Mouse (Mus musculus): ENCODE measurements at regions not wholly inside any gene's neighbourhood (a gene's known extent, or its start where the extent isn't known, plus 50 kb on each side); places are given as distances from the start of the nearest gene placed in this dataset.
A peak's percentile ranks its signal among the peaks of the same experiment; 100 is the strongest.

GRCm38 (mm10) chr4:45719564-45719963 is 79.3 kb upstream of the Aldh1b1 start:
- no peaks in the 10 kb centered on the region for H3K9me3 ChIP-seq (ENCODE audit: control insufficient read depth, low read length)
- no peaks in the 10 kb centered on the region for H3K27me3 ChIP-seq (ENCODE audit: control insufficient read depth, insufficient read depth, low read length)
- peaks cover 18% of the 10 kb centered on the region for H3K4me1 ChIP-seq (replicated peaks; ENCODE audit: control insufficient read depth, insufficient read depth, low read length)
- 63% methylated on average over 3 of the region's 3 CpGs for WGBS
- no peaks in the 10 kb centered on the region for H3K36me3 ChIP-seq (replicated peaks; ENCODE audit: control insufficient read depth, insufficient read depth)
- H3K4me2 ChIP-seq (replicated peaks) = no peak overlapping the region
- ATAC-seq (ENCODE audit: low FRiP score) = no peak
- no peak overlapping the region for H3K4me3 ChIP-seq (replicated peaks; ENCODE audit: low read length)
- DNase-seq (ENCODE audit: low spot score) = no peak
- H3K27ac ChIP-seq = no peak overlapping the region
- H3K9ac ChIP-seq = no peak overlapping the region

- no peak overlapping the region for H3K4me3 ChIP-seq (replicated peaks; ENCODE audit: low read length)
- H3K9me3 ChIP-seq (ENCODE audit: control insufficient read depth, low read length) = no peaks in the 10 kb centered on the region
- H3K27ac ChIP-seq = no peak overlapping the region
- no peak overlapping the region for H3K9ac ChIP-seq
- H3K36me3 ChIP-seq (replicated peaks; ENCODE audit: control insufficient read depth, insufficient read depth) = no peaks in the 10 kb centered on the region
- DNase-seq (ENCODE audit: low spot score) = no peak
- H3K4me2 ChIP-seq (replicated peaks) = no peak overlapping the region
- 86% methylated on average over 1 of the region's 1 CpGs for WGBS
- no peak for ATAC-seq (ENCODE audit: low FRiP score)
- no peaks in the 10 kb centered on the region for H3K27me3 ChIP-seq (ENCODE audit: control insufficient read depth, insufficient read depth, low read length)
- H3K4me1 ChIP-seq (replicated peaks; ENCODE audit: control insufficient read depth, insufficient read depth, low read length) = peaks cover 25% of the 10 kb centered on the region
These were observed 82.9 kb upstream of the Aldh1b1 start for GRCm38 (mm10) chr4:45715878-45716277.

GRCm38 (mm10) chr4:45713837-45714508 is 84.8 kb upstream of the Aldh1b1 start:
- H3K27ac ChIP-seq = peak overlapping the region; percentile 76

DNA sequence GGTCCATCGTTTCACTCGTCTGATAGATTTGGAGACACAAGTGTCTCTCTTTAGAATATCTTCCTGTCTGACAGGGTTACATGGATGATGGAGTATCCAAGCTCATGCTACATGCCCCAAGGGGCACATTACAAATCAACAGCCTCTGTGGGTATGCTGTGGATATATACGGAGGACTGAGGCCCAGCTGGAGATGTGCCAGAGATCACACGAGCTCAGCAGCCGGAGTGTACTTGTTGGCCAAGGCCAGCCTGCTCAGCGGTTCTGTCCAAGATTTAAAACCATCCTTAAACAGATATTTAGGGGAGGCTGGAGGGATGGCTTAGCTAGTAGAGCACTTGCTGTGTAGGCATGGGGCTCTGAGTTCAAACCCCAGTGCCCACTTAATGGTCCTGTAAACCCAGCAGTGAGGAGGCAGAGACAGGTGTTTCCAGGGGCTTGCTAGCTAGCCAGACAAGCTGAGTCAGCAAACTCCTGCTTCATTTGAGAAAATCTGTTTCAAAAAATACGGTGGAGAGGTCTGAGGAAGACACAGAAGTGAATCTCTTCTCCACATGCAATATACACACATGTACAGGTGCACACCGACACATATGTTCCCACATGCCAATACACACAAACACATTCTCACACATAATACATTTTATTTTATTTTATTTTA is 85.6 kb upstream of the Aldh1b1 start:
- Histone ChIP-seq H3K9me3 (ENCODE audit: control insufficient read depth, low read length) (no peaks in the 10 kb centered on the region), H3K36me3 (replicated peaks; ENCODE audit: control insufficient read depth, insufficient read depth) (no peaks in the 10 kb centered on the region), H3K4me2 (replicated peaks) (no peak overlapping the region), H3K4me3 (replicated peaks; ENCODE audit: low read length) (no peak overlapping the region), H3K27ac (peak overlapping the region; percentile 76), H3K27me3 (ENCODE audit: control insufficient read depth, insufficient read depth, low read length) (no peaks in the 10 kb centered on the region), H3K9ac (no peak overlapping the region), H3K4me1 (replicated peaks; ENCODE audit: control insufficient read depth, insufficient read depth, low read length) (peaks cover 23% of the 10 kb centered on the region)
- no peak for ATAC-seq (ENCODE audit: low FRiP score)
- no peak for DNase-seq (ENCODE audit: low spot score)
- 31% methylated on average over 8 of the region's 8 CpGs for WGBS

More at GRCm38 (mm10) chr4:45713837-45714508, 84.8 kb upstream of the Aldh1b1 start:
- Histone ChIP-seq H3K9ac (no peak overlapping the region), H3K4me3 (replicated peaks; ENCODE audit: low read length) (no peak overlapping the region), H3K4me1 (replicated peaks; ENCODE audit: control insufficient read depth, insufficient read depth, low read length) (peaks cover 23% of the 10 kb centered on the region), H3K27me3 (ENCODE audit: control insufficient read depth, insufficient read depth, low read length) (no peaks in the 10 kb centered on the region), H3K4me2 (replicated peaks) (no peak overlapping the region), H3K36me3 (replicated peaks; ENCODE audit: control insufficient read depth, insufficient read depth) (no peaks in the 10 kb centered on the region), H3K9me3 (ENCODE audit: control insufficient read depth, low read length) (no peaks in the 10 kb centered on the region)
- WGBS = 8% methylated on average over 10 of the region's 10 CpGs
- ATAC-seq (ENCODE audit: low FRiP score) (peak; percentile 95), DNase-seq (ENCODE audit: low spot score) (peak; percentile 79)

DNA sequence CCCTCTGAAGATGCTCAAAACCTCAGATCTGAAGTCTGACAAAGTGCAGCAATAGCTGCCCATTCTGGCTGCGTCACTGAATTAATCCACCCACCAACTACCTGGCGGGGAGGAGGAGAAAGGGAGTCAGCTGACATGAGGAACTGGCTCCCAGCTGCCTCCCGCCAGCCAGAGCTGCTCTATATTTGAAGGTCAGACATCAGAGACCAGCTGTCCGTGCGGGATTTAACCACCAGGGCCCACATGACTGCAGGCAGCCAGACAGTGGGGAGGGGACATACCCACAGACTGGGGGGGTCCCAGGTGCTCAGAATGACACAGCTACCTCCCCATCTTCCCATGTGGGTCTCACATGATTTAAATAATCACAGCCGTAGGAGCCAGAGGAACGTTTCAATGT is 94.8 kb upstream of the Aldh1b1 start:
- Histone ChIP-seq H3K9ac (no peak overlapping the region), H3K36me3 (replicated peaks; ENCODE audit: control insufficient read depth, insufficient read depth) (no peaks in the 10 kb centered on the region), H3K27me3 (ENCODE audit: control insufficient read depth, insufficient read depth, low read length) (no peaks in the 10 kb centered on the region), H3K4me3 (replicated peaks; ENCODE audit: low read length) (no peak overlapping the region), H3K27ac (no peak overlapping the region), H3K4me2 (replicated peaks) (no peak overlapping the region), H3K9me3 (ENCODE audit: control insufficient read depth, low read length) (no peaks in the 10 kb centered on the region), H3K4me1 (replicated peaks; ENCODE audit: control insufficient read depth, insufficient read depth, low read length) (peaks cover 7% of the 10 kb centered on the region)
- ATAC-seq (ENCODE audit: low FRiP score) (no peak; the same call in 1 of the 2 replicates), DNase-seq (ENCODE audit: low spot score) (no peak)
- WGBS = 52% methylated on average over 7 of the region's 7 CpGs

DNA sequence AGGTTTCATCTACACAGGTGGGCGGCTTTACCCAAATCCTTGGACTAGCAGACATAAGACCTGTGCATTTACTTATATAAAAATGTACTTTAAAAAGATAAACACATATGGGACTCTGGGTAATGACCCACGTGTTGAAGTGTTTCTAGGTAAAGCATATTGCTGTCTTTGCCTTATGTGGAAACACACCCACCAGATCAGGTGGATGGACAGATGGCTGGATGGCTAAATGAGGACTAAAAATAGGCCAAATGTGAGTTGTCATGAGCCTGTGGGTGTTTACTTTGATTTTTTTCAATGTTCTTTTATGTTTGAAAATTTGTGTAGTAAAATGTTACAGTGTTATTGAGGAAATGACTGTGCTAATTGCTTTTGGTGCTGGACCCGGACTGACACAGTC is 99.2 kb upstream of the Aldh1b1 start:
- no peak for ATAC-seq (ENCODE audit: low FRiP score)
- H3K4me1 ChIP-seq (replicated peaks; ENCODE audit: control insufficient read depth, insufficient read depth, low read length) = peaks cover 7% of the 10 kb centered on the region
- H3K27me3 ChIP-seq (ENCODE audit: control insufficient read depth, insufficient read depth, low read length) = no peaks in the 10 kb centered on the region
- H3K4me3 ChIP-seq (replicated peaks; ENCODE audit: low read length) = no peak overlapping the region
- H3K4me2 ChIP-seq (replicated peaks) = no peak overlapping the region
- H3K27ac ChIP-seq = no peak overlapping the region
- WGBS = 71% methylated on average over 3 of the region's 3 CpGs
- DNase-seq (ENCODE audit: low spot score) = no peak
- H3K9me3 ChIP-seq (ENCODE audit: control insufficient read depth, low read length) = no peaks in the 10 kb centered on the region
- H3K9ac ChIP-seq = no peak overlapping the region
- no peaks in the 10 kb centered on the region for H3K36me3 ChIP-seq (replicated peaks; ENCODE audit: control insufficient read depth, insufficient read depth)

DNA sequence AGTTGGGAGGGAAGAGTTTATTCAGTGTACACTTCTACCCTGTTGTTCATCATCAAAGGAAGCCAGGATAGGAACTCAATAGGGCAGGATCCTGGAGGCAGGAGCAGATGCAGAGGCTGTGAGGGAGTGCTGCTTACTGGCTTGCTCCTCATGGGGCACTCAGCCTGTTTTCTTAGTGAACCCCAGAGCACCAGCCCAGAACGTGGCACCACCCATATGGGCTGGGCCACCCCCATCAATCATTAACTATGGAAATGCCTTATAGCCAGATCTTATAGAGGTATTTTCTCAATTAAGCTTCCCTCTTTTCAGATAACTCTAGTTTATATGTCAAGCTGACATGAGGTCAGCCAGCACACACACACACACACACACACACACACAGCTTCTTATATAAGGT is 103.6 kb upstream of the Aldh1b1 start:
- 26% methylated on average over 1 of the region's 1 CpGs for WGBS
- H3K36me3 ChIP-seq (replicated peaks; ENCODE audit: control insufficient read depth, insufficient read depth) = no peaks in the 10 kb centered on the region
- ATAC-seq (ENCODE audit: low FRiP score) (no peak), DNase-seq (ENCODE audit: low spot score) (no peak)
- H3K27me3 ChIP-seq (ENCODE audit: control insufficient read depth, insufficient read depth, low read length) = no peaks in the 10 kb centered on the region
- H3K4me2 ChIP-seq (replicated peaks) = no peak overlapping the region
- H3K9me3 ChIP-seq (ENCODE audit: control insufficient read depth, low read length) = no peaks in the 10 kb centered on the region
- H3K9ac ChIP-seq = no peak overlapping the region
- H3K4me1 ChIP-seq (replicated peaks; ENCODE audit: control insufficient read depth, insufficient read depth, low read length) = peaks cover 3% of the 10 kb centered on the region; the same call in 1 of the 2 replicates
- no peak overlapping the region for H3K27ac ChIP-seq
- H3K4me3 ChIP-seq (replicated peaks; ENCODE audit: low read length) = no peak overlapping the region

DNA sequence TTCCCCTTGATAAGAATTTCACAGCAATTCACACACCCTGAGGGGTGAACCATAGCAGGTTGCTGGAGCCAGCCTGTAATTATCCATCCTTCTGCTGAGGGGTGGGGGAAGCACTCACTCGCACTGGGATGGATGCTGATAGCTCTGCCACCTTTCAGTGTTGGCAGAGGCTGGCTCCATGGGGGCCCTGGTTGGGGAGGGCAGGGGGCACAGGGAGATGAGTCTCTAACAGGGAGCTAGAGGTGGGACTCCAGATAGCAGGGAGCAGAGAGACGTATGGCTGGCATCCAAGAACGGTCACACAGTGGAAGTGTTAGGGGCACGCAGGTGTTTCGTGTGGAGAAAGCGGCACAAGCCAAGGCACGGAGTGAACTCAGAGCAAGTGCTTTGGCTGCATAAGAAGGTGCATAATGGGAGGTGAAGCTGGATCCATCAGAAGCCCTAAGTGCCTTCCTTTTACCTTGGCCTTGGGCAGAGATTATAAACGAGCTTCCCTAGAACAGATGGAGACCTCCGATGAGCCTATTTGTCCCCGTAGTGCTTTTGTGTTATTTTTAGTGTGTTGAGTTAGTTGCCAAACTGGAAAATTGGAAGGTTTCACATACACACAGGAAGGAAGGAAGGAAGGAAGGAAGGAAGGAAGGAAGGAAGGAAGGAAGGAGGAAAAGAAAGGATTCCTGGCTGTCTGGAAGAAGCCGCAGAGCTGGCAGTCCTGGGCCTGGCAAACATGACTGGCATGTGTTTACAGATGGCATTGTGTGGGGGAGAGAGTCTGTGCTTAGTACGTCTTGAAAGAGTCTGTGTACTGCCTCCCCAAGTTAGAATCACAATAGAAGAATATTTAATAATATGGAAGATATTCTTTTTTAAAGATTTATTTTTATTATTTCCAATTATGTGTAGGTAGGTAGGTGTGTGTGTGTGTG is 108.6 kb upstream of the Aldh1b1 start:
- Histone ChIP-seq H3K27ac (peak overlapping the region; percentile 30), H3K9me3 (ENCODE audit: control insufficient read depth, low read length) (no peaks in the 10 kb centered on the region)
- ATAC-seq (ENCODE audit: low FRiP score) = peak; percentile 68; the same call in 1 of the 2 replicates

GRCm38 (mm10) chr4:45689572-45689971 is 109.2 kb upstream of the Aldh1b1 start:
- 17% methylated on average over 5 of the region's 5 CpGs for WGBS
- peak overlapping the region; percentile 30 for H3K27ac ChIP-seq
- H3K4me3 ChIP-seq (replicated peaks; ENCODE audit: low read length) = no peak overlapping the region
- no peak overlapping the region for H3K4me2 ChIP-seq (replicated peaks)
- no peaks in the 10 kb centered on the region for H3K9me3 ChIP-seq (ENCODE audit: control insufficient read depth, low read length)
- H3K27me3 ChIP-seq (ENCODE audit: control insufficient read depth, insufficient read depth, low read length) = no peaks in the 10 kb centered on the region
- H3K9ac ChIP-seq = no peak overlapping the region
- no peaks in the 10 kb centered on the region for H3K36me3 ChIP-seq (replicated peaks; ENCODE audit: control insufficient read depth, insufficient read depth)
- ATAC-seq (ENCODE audit: low FRiP score) (no peak), DNase-seq (ENCODE audit: low spot score) (no peak)
- H3K4me1 ChIP-seq (replicated peaks; ENCODE audit: control insufficient read depth, insufficient read depth, low read length) = peaks cover 28% of the 10 kb centered on the region

More for the DNA sequence above, 108.6 kb upstream of the Aldh1b1 start:
- WGBS = 50% methylated on average over 12 of the region's 12 CpGs
- no peaks in the 10 kb centered on the region for H3K36me3 ChIP-seq (replicated peaks; ENCODE audit: control insufficient read depth, insufficient read depth)
- no peak overlapping the region for H3K4me2 ChIP-seq (replicated peaks)
- H3K27me3 ChIP-seq (ENCODE audit: control insufficient read depth, insufficient read depth, low read length) = no peaks in the 10 kb centered on the region
- peak; percentile 47 for DNase-seq (ENCODE audit: low spot score)
- H3K4me3 ChIP-seq (replicated peaks; ENCODE audit: low read length) = no peak overlapping the region
- H3K9ac ChIP-seq = no peak overlapping the region
- H3K4me1 ChIP-seq (replicated peaks; ENCODE audit: control insufficient read depth, insufficient read depth, low read length) = peaks cover 28% of the 10 kb centered on the region
